Mouse (Mus musculus): Measurements from ENCODE around the gene Dnm3. TPM values are rescaled to one million over a fixed set of nuclear protein-coding genes. Genes with fewer than 3 reads are reported as not detected.

The Dnm3 gene
- polyA plus RNA-seq, 1 experiment = 1.7 TPM

GRCm38 (mm10) chr1:162298527-162298926 lies 179.3 kb downstream of the Dnm3 start:
- no peak overlapping the region for H3K27ac ChIP-seq (ENCODE audit: insufficient read depth, low read length)

GRCm38 (mm10) chr1:162295443-162295842 lies 182.4 kb downstream of the Dnm3 start:
- no peaks in the 10 kb centered on the region for H3K4me1 ChIP-seq (ENCODE audit: control insufficient read depth, insufficient read depth, low read length)
- H3K27ac ChIP-seq (ENCODE audit: insufficient read depth, low read length) = no peak overlapping the region
- no peak for TF ChIP-seq EP300 (IDR thresholded peaks at IDR 0.05; ENCODE audit: insufficient read depth, low read depth, low read length)
- TF ChIP-seq CTCF (IDR thresholded peaks at IDR 0.05; ENCODE audit: low read depth, low read length) = no peak
- no peak for TF ChIP-seq POLR2A (IDR thresholded peaks at IDR 0.05; ENCODE audit: insufficient read depth, low read length)
- H3K9me3 ChIP-seq (replicated peaks; ENCODE audit: control insufficient read depth, insufficient read depth, low read length, poor library complexity, severe bottlenecking) = no peaks in the 10 kb centered on the region
- H3K4me3 ChIP-seq (ENCODE audit: low read depth, low read length) = no peak overlapping the region
- peaks cover 1% of the 10 kb centered on the region for H3K27me3 ChIP-seq (ENCODE audit: control insufficient read depth, insufficient read depth, low read length, poor library complexity, severe bottlenecking)
- H3K9ac ChIP-seq (ENCODE audit: low read depth, poor library complexity, severe bottlenecking) = no peak overlapping the region
- H3K36me3 ChIP-seq (ENCODE audit: control insufficient read depth, insufficient read depth, low read length, poor library complexity, severe bottlenecking) = no peaks in the 10 kb centered on the region

More at GRCm38 (mm10) chr1:162298527-162298926, 179.3 kb downstream of the Dnm3 start:
- H3K9ac ChIP-seq (ENCODE audit: low read depth, poor library complexity, severe bottlenecking) = no peak overlapping the region
- no peak for TF ChIP-seq CTCF (IDR thresholded peaks at IDR 0.05; ENCODE audit: low read depth, low read length)
- no peak for TF ChIP-seq EP300 (IDR thresholded peaks at IDR 0.05; ENCODE audit: insufficient read depth, low read depth, low read length)
- no peak for TF ChIP-seq POLR2A (IDR thresholded peaks at IDR 0.05; ENCODE audit: insufficient read depth, low read length)
- H3K27me3 ChIP-seq (ENCODE audit: control insufficient read depth, insufficient read depth, low read length, poor library complexity, severe bottlenecking) = peaks cover 1% of the 10 kb centered on the region
- H3K4me3 ChIP-seq (ENCODE audit: low read depth, low read length) = no peak overlapping the region
- no peaks in the 10 kb centered on the region for H3K4me1 ChIP-seq (ENCODE audit: control insufficient read depth, insufficient read depth, low read length)
- H3K36me3 ChIP-seq (ENCODE audit: control insufficient read depth, insufficient read depth, low read length, poor library complexity, severe bottlenecking) = no peaks in the 10 kb centered on the region
- no peaks in the 10 kb centered on the region for H3K9me3 ChIP-seq (replicated peaks; ENCODE audit: control insufficient read depth, insufficient read depth, low read length, poor library complexity, severe bottlenecking)

- no peak overlapping the region for H3K4me3 ChIP-seq (ENCODE audit: low read depth, low read length)
- no peak overlapping the region for H3K27ac ChIP-seq (ENCODE audit: insufficient read depth, low read length)
- no peaks in the 10 kb centered on the region for H3K36me3 ChIP-seq (ENCODE audit: control insufficient read depth, insufficient read depth, low read length, poor library complexity, severe bottlenecking)
- TF ChIP-seq POLR2A (IDR thresholded peaks at IDR 0.05; ENCODE audit: insufficient read depth, low read length) = no peak
- no peak for TF ChIP-seq CTCF (IDR thresholded peaks at IDR 0.05; ENCODE audit: low read depth, low read length)
- no peak for TF ChIP-seq EP300 (IDR thresholded peaks at IDR 0.05; ENCODE audit: insufficient read depth, low read depth, low read length)
- H3K4me1 ChIP-seq (ENCODE audit: control insufficient read depth, insufficient read depth, low read length) = no peaks in the 10 kb centered on the region
- no peaks in the 10 kb centered on the region for H3K9me3 ChIP-seq (replicated peaks; ENCODE audit: control insufficient read depth, insufficient read depth, low read length, poor library complexity, severe bottlenecking)
- H3K9ac ChIP-seq (ENCODE audit: low read depth, poor library complexity, severe bottlenecking) = no peak overlapping the region
- H3K27me3 ChIP-seq (ENCODE audit: control insufficient read depth, insufficient read depth, low read length, poor library complexity, severe bottlenecking) = no peaks in the 10 kb centered on the region
These were observed 183.3 kb downstream of the Dnm3 start for GRCm38 (mm10) chr1:162294572-162294910.

- TF ChIP-seq POLR2A (IDR thresholded peaks at IDR 0.05; ENCODE audit: insufficient read depth, low read length) (no peak), EP300 (IDR thresholded peaks at IDR 0.05; ENCODE audit: insufficient read depth, low read depth, low read length) (no peak), CTCF (IDR thresholded peaks at IDR 0.05; ENCODE audit: low read depth, low read length) (no peak)
- H3K27ac ChIP-seq (ENCODE audit: insufficient read depth, low read length) = no peak overlapping the region
- H3K4me1 ChIP-seq (ENCODE audit: control insufficient read depth, insufficient read depth, low read length) = no peaks in the 10 kb centered on the region
- H3K9me3 ChIP-seq (replicated peaks; ENCODE audit: control insufficient read depth, insufficient read depth, low read length, poor library complexity, severe bottlenecking) = no peaks in the 10 kb centered on the region
- H3K4me3 ChIP-seq (ENCODE audit: low read depth, low read length) = no peak overlapping the region
- H3K36me3 ChIP-seq (ENCODE audit: control insufficient read depth, insufficient read depth, low read length, poor library complexity, severe bottlenecking) = no peaks in the 10 kb centered on the region
- H3K9ac ChIP-seq (ENCODE audit: low read depth, poor library complexity, severe bottlenecking) = no peak overlapping the region
- H3K27me3 ChIP-seq (ENCODE audit: control insufficient read depth, insufficient read depth, low read length, poor library complexity, severe bottlenecking) = no peaks in the 10 kb centered on the region
These were observed 183.9 kb downstream of the Dnm3 start for GRCm38 (mm10) chr1:162293732-162294571.

GRCm38 (mm10) chr1:162286910-162287309 lies 190.9 kb downstream of the Dnm3 start:
- Histone ChIP-seq H3K27ac (ENCODE audit: insufficient read depth, low read length) (no peak overlapping the region), H3K9me3 (replicated peaks; ENCODE audit: control insufficient read depth, insufficient read depth, low read length, poor library complexity, severe bottlenecking) (no peaks in the 10 kb centered on the region), H3K4me1 (ENCODE audit: control insufficient read depth, insufficient read depth, low read length) (no peaks in the 10 kb centered on the region), H3K36me3 (ENCODE audit: control insufficient read depth, insufficient read depth, low read length, poor library complexity, severe bottlenecking) (no peaks in the 10 kb centered on the region), H3K9ac (ENCODE audit: low read depth, poor library complexity, severe bottlenecking) (no peak overlapping the region), H3K27me3 (ENCODE audit: control insufficient read depth, insufficient read depth, low read length, poor library complexity, severe bottlenecking) (no peaks in the 10 kb centered on the region), H3K4me3 (ENCODE audit: low read depth, low read length) (no peak overlapping the region)
- TF ChIP-seq CTCF (IDR thresholded peaks at IDR 0.05; ENCODE audit: low read depth, low read length) (peak; percentile 51), EP300 (IDR thresholded peaks at IDR 0.05; ENCODE audit: insufficient read depth, low read depth, low read length) (no peak)

GRCm38 (mm10) chr1:162281981-162282381 lies 195.9 kb downstream of the Dnm3 start:
- Histone ChIP-seq H3K4me3 (ENCODE audit: low read depth, low read length) (no peak overlapping the region), H3K36me3 (ENCODE audit: control insufficient read depth, insufficient read depth, low read length, poor library complexity, severe bottlenecking) (no peaks in the 10 kb centered on the region), H3K4me1 (ENCODE audit: control insufficient read depth, insufficient read depth, low read length) (no peaks in the 10 kb centered on the region), H3K27me3 (ENCODE audit: control insufficient read depth, insufficient read depth, low read length, poor library complexity, severe bottlenecking) (no peaks in the 10 kb centered on the region), H3K27ac (ENCODE audit: insufficient read depth, low read length) (no peak overlapping the region), H3K9ac (ENCODE audit: low read depth, poor library complexity, severe bottlenecking) (no peak overlapping the region), H3K9me3 (replicated peaks; ENCODE audit: control insufficient read depth, insufficient read depth, low read length, poor library complexity, severe bottlenecking) (no peaks in the 10 kb centered on the region)
- TF ChIP-seq POLR2A (IDR thresholded peaks at IDR 0.05; ENCODE audit: insufficient read depth, low read length) = no peak
- TF ChIP-seq CTCF (IDR thresholded peaks at IDR 0.05; ENCODE audit: low read depth, low read length) = no peak
- TF ChIP-seq EP300 (IDR thresholded peaks at IDR 0.05; ENCODE audit: insufficient read depth, low read depth, low read length) = no peak
